Mouse (Mus musculus) B cell, adult (primary cell): ENCODE measurements around the gene Olfr826. TPM values are rescaled to one million over a fixed set of nuclear protein-coding genes. Genes with fewer than 3 reads are reported as not detected.

Source experiments
- total RNA-seq: library from RNA; stranded (reverse); gene quantifications from 4 replicates; pipeline ENCODE4 v1.2.4, GENCODE M21; 2023; ENCODE audit not compliant: inconsistent age

Olfr826 gene
- total RNA-seq, result not detected in 4 replicates

GRCm38 (mm10) chr10:130184086-130184485, at the start of gene Olfr826:
TSS of gene Olfr826 (minus strand) at chr10:130184186.

DNA sequence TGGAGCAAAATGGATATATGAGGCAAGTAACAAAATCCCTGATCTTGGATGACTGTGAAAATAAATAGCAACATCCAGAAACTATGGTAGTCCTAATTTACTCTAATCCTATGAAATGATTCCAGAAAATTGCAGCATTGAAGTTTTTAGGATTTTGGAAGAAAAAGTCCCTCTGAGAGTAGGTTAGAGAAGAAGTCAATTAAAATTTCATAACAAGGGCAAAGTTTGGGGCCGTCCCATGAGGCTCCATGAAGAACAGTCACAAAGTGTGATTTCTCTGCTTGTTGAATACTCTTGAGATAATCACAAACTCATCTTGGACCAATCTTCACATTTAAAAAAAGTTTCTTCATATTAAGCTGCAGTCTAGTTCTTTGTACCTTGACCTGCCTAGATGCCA, 30.3 kb upstream of the Olfr826 start, which contains the start of gene Olfr827:
Gene Olfr827 (minus strand): TSS at position 101 of the 400 bp plus-strand sequence.

DNA sequence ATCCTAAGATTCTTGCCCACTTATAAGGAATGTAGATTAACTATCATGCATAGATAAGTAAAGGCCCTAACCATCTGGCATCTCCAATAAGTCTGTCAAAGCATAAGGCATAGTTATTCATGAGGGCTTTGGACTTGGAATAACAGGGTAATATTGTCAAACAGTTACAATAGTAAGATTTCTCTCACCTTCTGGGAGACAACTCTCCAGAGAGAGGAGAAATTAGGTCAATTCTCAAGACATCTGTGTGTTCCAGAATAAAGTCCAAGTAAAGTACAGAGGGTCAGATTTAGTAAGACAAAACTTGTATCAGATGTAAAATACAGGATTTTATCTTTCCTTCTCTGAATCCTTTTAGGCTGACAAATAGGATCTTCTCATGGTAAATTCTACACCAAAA, 17.3 kb downstream of the Olfr826 start, which contains the start of gene Olfr825:
Gene Olfr825 (minus strand): TSS at position 101 of the 400 bp plus-strand sequence.

GRCm38 (mm10) chr10:130129900-130130299, 54.1 kb downstream of the Olfr826 start, which contains the start of gene Olfr824:
TSS of gene Olfr824 (minus strand) at chr10:130130000.

Other genes with a start within 250 kb of the Olfr826 start
- gene Olfr818, start 235.1 kb downstream of the Olfr826 start, total RNA-seq, result not detected in 4 replicates
- not detected in 4 replicates for gene Olfr819, start 216.9 kb downstream of the Olfr826 start, total RNA-seq
- gene Olfr247, start 208.0 kb downstream of the Olfr826 start, total RNA-seq, result not detected in 4 replicates
- not detected in 4 replicates for gene Gm10310, start 199.1 kb downstream of the Olfr826 start, total RNA-seq
- not detected in 4 replicates for gene Olfr820, start 171.6 kb downstream of the Olfr826 start, total RNA-seq
- gene Olfr821, start 153.8 kb downstream of the Olfr826 start, total RNA-seq, result not detected in 4 replicates
- not detected in 4 replicates for gene Olfr822, start 113.0 kb downstream of the Olfr826 start, total RNA-seq
- gene Olfr823, start 68.8 kb downstream of the Olfr826 start, total RNA-seq, result not detected in 4 replicates
- not detected in 4 replicates for gene Olfr824, start 54.2 kb downstream of the Olfr826 start, total RNA-seq
- gene Olfr825, start 17.4 kb downstream of the Olfr826 start, total RNA-seq, result not detected in 4 replicates
- gene Olfr827, start 30.2 kb upstream of the Olfr826 start, total RNA-seq, result not detected in 4 replicates
- 0.15 to 0.29 TPM (median 0.18 TPM) in 4 replicates for gene Neurod4, start 96.1 kb upstream of the Olfr826 start, total RNA-seq
- gene Tespa1, start 138.7 kb upstream of the Olfr826 start, total RNA-seq, result 70.4 to 81.9 TPM (median 78.9 TPM) in 4 replicates
- gene Vmn2r84, start 210.1 kb upstream of the Olfr826 start, total RNA-seq, result not detected in 4 replicates
- gene Vmn2r85, start 245.5 kb upstream of the Olfr826 start, total RNA-seq, result not detected in 4 replicates